Mouse (Mus musculus) granulocyte monocyte progenitor cell, adult 5-6 weeks (primary cell): ENCODE results near the gene Lin37. TPM values are rescaled to one million over a fixed set of nuclear protein-coding genes. Genes with fewer than 3 reads are reported as not detected.

Experiments used
- ATAC-seq: replicated peaks from 2 replicates; pipeline ENCODE4 v1.8.0; 2016; ENCODE audit warnings: mild to moderate bottlenecking, moderate TSS enrichment, inconsistent platforms; ENCODE audit not compliant: poor library complexity, severe bottlenecking
- total RNA-seq, 2 experiments: library from RNA; stranded (forward) in 1 of 2; stranded (reverse) in 1 of 2; fragments of 200-712, 200-1000 nt in 1 of 2; fragments of >200 nt in 1 of 2; fragmentation: Nextera tagmentation in 1 of 2; gene quantifications; 2 replicates each; pipeline ENCODE4 v1.2.3; 2014 to 2017

Gene Lin37
- total RNA-seq, 2 experiments from 2014 or later, result 23.5 to 96.9 TPM

GRCm38 (mm10) chr7:30587842-30588667 lies 28.4 kb upstream of the Lin37 start:
- no peak for ATAC-seq

GRCm38 (mm10) chr7:30586455-30587020 lies 26.9 kb upstream of the Lin37 start:
- ATAC-seq, result no peak

DNA sequence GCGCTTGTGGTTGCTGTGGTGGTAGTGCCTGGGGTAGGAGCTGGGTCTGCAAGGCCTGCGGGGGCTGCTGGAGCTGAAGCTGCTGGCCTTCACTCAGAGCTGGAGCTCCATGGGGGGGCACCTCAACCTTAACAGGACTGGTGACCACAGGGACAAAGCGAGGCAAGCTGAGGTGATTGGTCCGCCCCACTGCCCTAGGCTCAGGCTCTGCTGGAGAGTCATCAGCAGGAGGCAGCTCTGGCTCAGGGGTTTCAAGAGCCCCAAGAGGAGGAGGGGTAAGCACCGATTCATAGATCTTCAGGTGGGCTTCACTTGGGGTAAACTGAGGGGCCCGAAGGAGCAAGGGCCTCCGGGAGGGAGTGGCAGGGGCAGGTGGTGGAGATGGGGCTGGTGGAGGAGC lies 25.5 kb upstream of the Lin37 start:
- no peak for ATAC-seq

DNA sequence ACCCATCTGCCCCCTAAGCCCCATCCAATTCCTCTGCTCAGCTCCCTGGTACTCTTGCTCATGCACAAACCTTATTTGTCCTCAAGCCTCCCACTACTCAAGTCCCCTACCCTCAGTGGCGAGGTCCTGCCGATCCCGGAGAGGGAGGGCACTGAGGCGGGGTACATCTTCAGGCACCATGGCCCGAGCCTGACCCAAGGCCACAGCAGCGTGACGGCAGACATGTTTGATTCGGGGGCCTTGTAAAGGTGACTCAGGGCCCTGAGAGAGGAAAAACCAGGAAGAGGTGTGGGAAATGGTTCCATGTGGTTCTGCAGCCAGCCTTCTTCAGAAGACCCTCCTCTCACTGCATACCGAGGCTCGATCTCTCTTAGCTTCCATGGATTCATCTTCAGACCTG lies 24.7 kb upstream of the Lin37 start:
- ATAC-seq, result no peak

GRCm38 (mm10) chr7:30581547-30581946 lies 21.9 kb upstream of the Lin37 start:
- no peak for ATAC-seq

- no peak for ATAC-seq
Measured at GRCm38 (mm10) chr7:30579950-30580349, 20.3 kb upstream of the Lin37 start.

- no peak for ATAC-seq
Measured at GRCm38 (mm10) chr7:30572969-30573368, 13.3 kb upstream of the Lin37 start.

GRCm38 (mm10) chr7:30572389-30572788 lies 12.8 kb upstream of the Lin37 start:
- no peak for ATAC-seq

- ATAC-seq, result no peak
Measured at GRCm38 (mm10) chr7:30567555-30567954, 7.9 kb upstream of the Lin37 start.

DNA sequence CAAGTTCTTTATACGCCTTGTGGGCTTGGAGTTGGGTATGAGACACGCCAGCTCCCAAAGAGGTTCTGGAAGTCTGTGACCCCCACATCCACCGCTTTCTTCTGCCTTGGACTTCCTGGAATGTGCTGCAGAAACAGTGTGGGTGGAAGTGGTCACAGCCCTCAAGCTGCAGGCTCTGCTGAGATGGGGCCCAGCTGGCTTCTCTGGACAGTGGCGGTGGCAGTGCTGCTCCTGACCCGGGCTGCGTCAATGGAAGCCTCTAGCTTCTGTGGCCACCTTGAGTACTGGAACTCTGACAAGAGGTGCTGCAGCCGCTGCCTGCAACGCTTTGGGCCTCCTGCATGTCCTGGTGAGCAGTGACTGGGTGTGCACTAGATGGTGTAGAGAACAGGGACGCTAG lies 6.4 kb upstream of the Lin37 start:
- no peak for ATAC-seq

DNA sequence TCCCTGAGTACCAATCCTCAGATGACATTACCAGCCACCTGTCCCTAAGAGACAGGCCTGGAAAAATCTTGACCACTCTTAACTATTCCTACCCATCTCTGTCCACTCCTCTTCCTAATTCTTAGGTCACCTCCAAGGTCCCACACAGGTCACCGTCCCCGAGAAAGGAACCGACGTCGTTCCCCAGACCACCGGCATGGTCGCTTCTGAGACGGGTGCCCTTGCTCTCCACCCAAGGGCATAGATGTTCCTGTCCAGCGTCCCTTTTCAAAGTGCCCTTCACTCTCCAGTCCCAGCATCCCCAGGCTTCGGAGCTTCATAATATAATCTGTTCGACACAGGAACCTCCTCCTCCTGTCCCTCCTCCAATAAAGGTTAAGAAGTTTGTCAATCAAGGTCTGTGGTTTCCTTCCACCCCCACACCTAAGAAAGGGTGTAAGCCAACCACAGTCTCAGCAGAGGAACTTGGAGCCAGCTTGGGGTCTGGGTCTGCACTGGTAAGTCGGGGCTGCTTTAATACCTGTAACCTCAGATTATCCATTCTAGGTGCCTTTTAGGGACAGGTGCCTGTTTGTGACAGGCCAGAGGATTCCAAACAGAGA lies 5.4 kb upstream of the Lin37 start, which contains the start of gene Igflr1:
Igflr1 (plus strand) TSS at position 458 of the 602 bp plus-strand sequence.
- ATAC-seq, result no peak

DNA sequence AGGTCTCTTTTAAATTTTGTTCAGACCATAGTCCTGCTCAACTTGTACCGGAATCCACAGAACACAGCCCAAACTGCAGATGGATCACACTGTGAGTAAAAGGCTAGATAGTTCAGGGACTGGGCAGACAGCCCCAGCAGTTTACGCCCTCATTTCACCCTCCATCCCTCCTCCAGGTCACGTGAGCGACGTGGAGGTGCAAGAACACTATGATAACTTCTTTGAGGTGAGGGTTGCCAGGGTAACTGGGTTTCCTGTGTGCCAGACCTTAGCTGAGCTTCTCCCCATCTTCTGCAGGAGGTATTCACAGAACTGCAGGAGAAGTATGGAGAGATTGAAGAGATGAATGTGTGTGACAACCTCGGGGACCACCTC lies 4.3 kb upstream of the Lin37 start:
- ATAC-seq, result no peak

- peak; percentile 58 for ATAC-seq
Measured at GRCm38 (mm10) chr7:30563117-30563905, 3.7 kb upstream of the Lin37 start, which contains the start of the genes U2af1l4, Gm49396 and Psenen. Gene U2af1l4, plus strand, starts transcription at chr7:30563301. Gene Gm49396, plus strand, starts transcription at chr7:30563344. Gene Psenen, minus strand, starts transcription at chr7:30563627.

DNA sequence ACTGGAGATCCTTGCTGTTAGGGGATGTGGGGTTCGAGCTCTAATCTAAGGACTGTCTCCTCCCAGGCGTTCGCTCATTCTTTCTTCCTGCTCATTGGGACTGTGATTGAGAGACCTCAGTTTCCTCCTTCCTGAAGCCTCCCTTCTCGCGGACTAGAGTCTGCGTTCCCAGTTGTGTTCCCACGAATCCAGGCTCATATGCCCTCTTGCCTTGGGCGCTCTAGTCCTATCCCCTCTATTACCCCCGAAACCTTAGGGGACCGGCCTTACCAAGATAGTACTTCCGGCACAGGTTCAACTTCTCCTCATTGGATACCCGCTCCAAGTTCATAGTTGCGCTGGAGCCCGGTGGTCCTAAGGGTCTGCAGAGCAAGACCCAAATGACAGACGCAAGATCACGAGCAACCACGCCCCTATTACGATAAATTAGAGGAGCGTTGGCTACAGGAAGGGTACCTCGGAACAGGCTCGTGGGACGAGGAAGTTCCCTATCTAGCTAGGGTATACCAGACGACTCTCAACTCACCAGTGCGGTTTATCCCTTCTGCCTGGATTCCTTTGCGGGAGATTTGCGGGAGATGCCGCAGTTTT lies 3.0 kb upstream of the Lin37 start:
- ATAC-seq, result peak; percentile 10; the same call in 1 of the 2 replicates

- no peak for ATAC-seq
Measured at GRCm38 (mm10) chr7:30560296-30560695, 658 bp upstream of the Lin37 start.

DNA sequence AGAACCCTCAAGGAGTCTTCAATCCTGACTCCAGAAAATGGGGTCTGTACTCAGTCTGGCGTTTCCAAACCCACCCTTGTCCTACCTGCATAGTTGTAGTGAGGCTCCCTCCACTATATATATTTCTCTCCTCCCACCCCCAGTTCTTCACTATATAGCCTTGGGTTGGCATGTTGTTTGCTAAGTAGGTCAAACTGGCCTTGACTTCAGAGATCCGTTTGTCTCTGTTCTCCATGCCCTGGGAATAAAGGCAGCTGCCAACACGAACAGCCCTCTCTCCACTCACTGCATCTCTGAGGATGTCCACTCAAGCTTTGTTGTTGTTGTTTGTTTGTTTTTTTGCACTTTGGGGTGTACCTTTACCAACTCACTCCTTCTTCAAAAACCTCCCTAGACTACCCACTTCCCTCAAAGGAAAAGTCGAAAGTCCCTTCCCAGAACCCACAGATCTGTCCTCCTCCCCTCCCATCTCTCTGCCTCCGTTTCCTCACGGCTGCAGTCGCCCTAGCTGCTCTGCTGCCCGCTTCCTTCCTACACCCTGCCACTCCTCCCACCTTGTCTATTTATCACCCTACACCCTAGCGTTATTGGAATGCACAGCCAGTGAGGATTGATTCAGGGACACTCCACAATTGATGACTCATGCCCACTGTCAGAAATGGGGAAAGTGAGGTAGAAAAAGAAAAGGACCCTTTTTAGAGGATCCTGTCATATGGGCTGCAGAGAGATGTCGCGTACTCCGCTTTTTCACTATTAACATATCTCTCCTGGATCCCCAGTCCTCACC lies 789 bp downstream of the Lin37 start:
- ATAC-seq, result 0 out of 2 replicates have a peak, but pooled peaks have one; percentile 9

DNA sequence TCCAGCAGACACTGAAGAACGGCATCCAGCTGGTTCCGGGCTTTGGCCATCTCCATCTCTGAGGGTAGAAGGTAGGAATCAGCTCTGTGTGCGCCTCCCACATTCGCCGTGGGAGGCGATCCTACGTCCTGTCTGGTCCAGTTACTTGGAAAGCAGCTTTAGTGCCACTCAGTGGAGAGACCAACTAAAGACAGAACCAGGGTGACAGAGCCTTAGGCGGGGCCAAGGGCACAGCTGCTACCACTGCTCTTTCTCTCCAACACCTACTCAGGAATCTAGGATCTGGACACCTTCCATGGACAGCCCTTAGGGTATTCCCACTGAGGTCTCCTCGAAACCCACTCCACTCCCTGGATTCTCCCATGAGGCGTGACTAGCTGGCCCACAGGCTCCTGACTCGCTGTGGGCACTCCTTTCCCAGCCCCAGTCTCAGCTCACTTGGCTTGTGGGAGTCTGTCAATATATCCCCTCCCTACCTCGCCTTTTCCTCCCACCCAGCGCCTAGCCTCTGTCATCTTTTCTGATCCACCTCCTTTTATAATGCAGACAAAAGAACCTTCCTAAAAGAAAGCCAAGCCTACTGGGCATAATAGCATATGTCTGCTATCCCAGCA lies 1.6 kb downstream of the Lin37 start:
- ATAC-seq, result no peak

GRCm38 (mm10) chr7:30556894-30557536 lies 2.6 kb downstream of the Lin37 start:
- ATAC-seq, result no peak
